Mouse (Mus musculus): ENCODE results near the gene Arl15. TPM values are rescaled to one million over a fixed set of nuclear protein-coding genes. Genes with fewer than 3 reads are reported as not detected.

Arl15 gene
- polyA plus RNA-seq, 1 experiment from 2014 or later = 8.7 TPM

DNA sequence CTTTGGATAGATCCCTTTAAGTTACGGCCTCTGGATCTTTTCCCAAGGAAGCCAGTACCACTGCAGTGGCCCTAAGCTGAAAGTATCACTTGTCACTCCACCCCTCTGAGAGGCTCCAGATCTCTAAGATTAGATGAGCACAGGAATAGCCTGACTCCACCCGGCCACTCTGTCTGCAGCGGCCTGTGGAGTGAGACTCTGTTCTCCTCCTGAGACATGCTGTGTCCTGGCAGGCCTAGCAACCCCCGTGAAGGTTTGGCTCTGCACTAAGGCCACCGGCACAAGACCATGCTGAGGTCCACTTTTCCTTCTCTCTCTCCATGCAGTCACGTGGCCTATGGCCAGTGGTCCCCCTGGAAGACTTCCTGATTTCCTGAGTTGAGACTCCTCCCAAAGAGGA, 200.3 kb downstream of the Arl15 start:
- Histone ChIP-seq H3K27ac (ENCODE audit: low read depth, low read length) (no peak overlapping the region), H3K4me1 (replicated peaks; ENCODE audit: control insufficient read depth, insufficient read depth, low read length) (no peaks in the 10 kb centered on the region; the same call in 1 of the 2 replicates), H3K4me3 (ENCODE audit: low read depth, low read length) (no peak overlapping the region), H3K27me3 (replicated peaks; ENCODE audit: control insufficient read depth, insufficient read depth, low read length) (no peaks in the 10 kb centered on the region), H3K36me3 (ENCODE audit: control insufficient read depth, insufficient read depth, low read length) (no peaks in the 10 kb centered on the region), H3K9ac (ENCODE audit: low read depth, low read length) (no peak overlapping the region), H3K9me3 (ENCODE audit: control insufficient read depth, low read length) (no peaks in the 10 kb centered on the region), H3K4me2 (no peak overlapping the region)
- WGBS = 68% methylated on average over 6 of the region's 6 CpGs
- DNase-seq (ENCODE audit: low spot score) (no peak), ATAC-seq (replicated peaks; ENCODE audit: low FRiP score) (0 out of 2 replicates have a peak, but pooled peaks have one; percentile 31)

DNA sequence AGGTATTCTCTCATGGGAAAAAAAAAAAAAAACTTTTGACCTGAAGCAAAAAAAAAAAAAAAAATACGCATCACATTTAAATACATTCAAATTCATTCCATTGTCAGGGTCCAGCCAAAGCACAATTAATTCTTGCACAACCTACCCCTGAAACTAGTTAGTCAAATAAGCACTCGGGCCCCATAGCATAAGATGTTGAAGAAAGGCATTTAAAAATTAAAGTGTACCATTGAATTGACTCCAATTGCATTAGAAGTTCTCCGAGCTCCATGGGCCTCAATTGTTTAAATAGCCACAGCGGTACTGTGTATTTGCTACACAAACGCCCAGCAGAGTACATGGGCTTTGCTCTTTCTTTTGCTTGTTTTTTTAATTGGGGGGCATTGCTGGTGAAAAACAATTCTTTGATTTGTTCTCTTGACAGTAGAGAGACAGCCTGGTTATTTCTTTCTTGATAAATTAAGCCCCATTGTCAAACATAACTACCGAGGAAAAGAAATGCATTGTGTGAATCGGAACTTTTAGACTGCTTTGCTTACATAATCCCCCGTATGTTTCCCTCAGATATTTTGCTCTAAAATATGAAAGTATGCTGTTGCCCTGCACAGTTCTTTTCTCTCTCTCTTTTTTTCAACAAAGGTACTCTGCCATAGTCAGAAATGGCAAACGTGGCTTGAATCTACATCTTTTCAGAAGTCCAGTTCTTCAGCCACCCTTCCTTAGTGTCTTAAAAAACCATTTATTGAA, 201.4 kb downstream of the Arl15 start:
- 86% methylated on average over 9 of the region's 9 CpGs for WGBS
- Histone ChIP-seq H3K27me3 (replicated peaks; ENCODE audit: control insufficient read depth, insufficient read depth, low read length) (no peaks in the 10 kb centered on the region), H3K36me3 (ENCODE audit: control insufficient read depth, insufficient read depth, low read length) (no peaks in the 10 kb centered on the region), H3K9me3 (ENCODE audit: control insufficient read depth, low read length) (no peaks in the 10 kb centered on the region), H3K9ac (ENCODE audit: low read depth, low read length) (no peak overlapping the region), H3K4me3 (ENCODE audit: low read depth, low read length) (no peak overlapping the region), H3K4me2 (no peak overlapping the region), H3K4me1 (replicated peaks; ENCODE audit: control insufficient read depth, insufficient read depth, low read length) (no peaks in the 10 kb centered on the region; the same call in 1 of the 2 replicates), H3K27ac (ENCODE audit: low read depth, low read length) (no peak overlapping the region)
- DNase-seq (ENCODE audit: low spot score) = no peak
- ATAC-seq (replicated peaks; ENCODE audit: low FRiP score) = no peak

GRCm38 (mm10) chr13:113998811-113999210, 204.5 kb downstream of the Arl15 start:
- Histone ChIP-seq H3K27me3 (replicated peaks; ENCODE audit: control insufficient read depth, insufficient read depth, low read length) (no peaks in the 10 kb centered on the region), H3K9ac (ENCODE audit: low read depth, low read length) (no peak overlapping the region), H3K9me3 (ENCODE audit: control insufficient read depth, low read length) (no peaks in the 10 kb centered on the region), H3K4me3 (ENCODE audit: low read depth, low read length) (no peak overlapping the region), H3K27ac (ENCODE audit: low read depth, low read length) (no peak overlapping the region), H3K4me1 (replicated peaks; ENCODE audit: control insufficient read depth, insufficient read depth, low read length) (no peaks in the 10 kb centered on the region; the same call in 1 of the 2 replicates), H3K36me3 (ENCODE audit: control insufficient read depth, insufficient read depth, low read length) (no peaks in the 10 kb centered on the region), H3K4me2 (no peak overlapping the region)
- DNase-seq (ENCODE audit: low spot score) = no peak
- WGBS = 93% methylated on average over 12 of the region's 12 CpGs
- no peak for ATAC-seq (replicated peaks; ENCODE audit: low FRiP score)

DNA sequence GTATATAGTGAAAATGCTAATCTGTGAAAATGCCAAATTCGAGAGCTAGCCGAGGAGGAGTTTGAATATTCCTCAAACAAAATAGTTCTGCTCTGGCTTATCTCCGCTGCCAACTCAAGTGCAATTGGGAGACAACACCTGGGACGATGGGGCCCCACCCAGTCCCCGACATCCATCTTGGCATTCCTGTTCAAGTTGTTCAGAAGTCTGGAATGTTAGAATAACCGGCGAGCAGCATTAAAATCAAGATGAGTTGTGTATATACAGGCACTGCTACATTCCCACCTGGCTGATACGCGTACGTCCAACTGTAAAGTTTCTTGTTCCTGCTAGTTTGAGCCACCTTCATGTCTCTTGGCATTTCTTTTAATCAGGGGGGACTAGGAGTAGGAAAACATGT, 209.2 kb downstream of the Arl15 start:
- no peaks in the 10 kb centered on the region for H3K27me3 ChIP-seq (replicated peaks; ENCODE audit: control insufficient read depth, insufficient read depth, low read length)
- DNase-seq (ENCODE audit: low spot score) = no peak
- WGBS = 89% methylated on average over 10 of the region's 10 CpGs

GRCm38 (mm10) chr13:114004191-114004590, 209.9 kb downstream of the Arl15 start:
- H3K4me2 ChIP-seq = no peak overlapping the region
- no peak overlapping the region for H3K27ac ChIP-seq (ENCODE audit: low read depth, low read length)
- no peaks in the 10 kb centered on the region for H3K27me3 ChIP-seq (replicated peaks; ENCODE audit: control insufficient read depth, insufficient read depth, low read length)
- no peaks in the 10 kb centered on the region for H3K9me3 ChIP-seq (ENCODE audit: control insufficient read depth, low read length)
- no peaks in the 10 kb centered on the region for H3K36me3 ChIP-seq (ENCODE audit: control insufficient read depth, insufficient read depth, low read length)
- H3K4me1 ChIP-seq (replicated peaks; ENCODE audit: control insufficient read depth, insufficient read depth, low read length) = no peaks in the 10 kb centered on the region
- ATAC-seq (replicated peaks; ENCODE audit: low FRiP score) = no peak
- no peak overlapping the region for H3K9ac ChIP-seq (ENCODE audit: low read depth, low read length)
- no peak for DNase-seq (ENCODE audit: low spot score)
- H3K4me3 ChIP-seq (ENCODE audit: low read depth, low read length) = no peak overlapping the region
- 88% methylated on average over 6 of the region's 6 CpGs for WGBS

More for the DNA sequence above, 209.2 kb downstream of the Arl15 start:
- Histone ChIP-seq H3K27ac (ENCODE audit: low read depth, low read length) (no peak overlapping the region), H3K4me3 (ENCODE audit: low read depth, low read length) (no peak overlapping the region), H3K36me3 (ENCODE audit: control insufficient read depth, insufficient read depth, low read length) (no peaks in the 10 kb centered on the region), H3K4me1 (replicated peaks; ENCODE audit: control insufficient read depth, insufficient read depth, low read length) (no peaks in the 10 kb centered on the region), H3K9ac (ENCODE audit: low read depth, low read length) (no peak overlapping the region), H3K9me3 (ENCODE audit: control insufficient read depth, low read length) (no peaks in the 10 kb centered on the region), H3K4me2 (no peak overlapping the region)
- no peak for ATAC-seq (replicated peaks; ENCODE audit: low FRiP score)

GRCm38 (mm10) chr13:114009786-114010185, 215.5 kb downstream of the Arl15 start:
- Histone ChIP-seq H3K4me1 (replicated peaks; ENCODE audit: control insufficient read depth, insufficient read depth, low read length) (no peaks in the 10 kb centered on the region), H3K27me3 (replicated peaks; ENCODE audit: control insufficient read depth, insufficient read depth, low read length) (no peaks in the 10 kb centered on the region), H3K27ac (ENCODE audit: low read depth, low read length) (no peak overlapping the region), H3K36me3 (ENCODE audit: control insufficient read depth, insufficient read depth, low read length) (no peaks in the 10 kb centered on the region), H3K9me3 (ENCODE audit: control insufficient read depth, low read length) (no peaks in the 10 kb centered on the region), H3K4me3 (ENCODE audit: low read depth, low read length) (no peak overlapping the region), H3K9ac (ENCODE audit: low read depth, low read length) (no peak overlapping the region), H3K4me2 (no peak overlapping the region)
- WGBS = 86% methylated on average over 9 of the region's 9 CpGs
- DNase-seq (ENCODE audit: low spot score) = no peak
- no peak for ATAC-seq (replicated peaks; ENCODE audit: low FRiP score)

DNA sequence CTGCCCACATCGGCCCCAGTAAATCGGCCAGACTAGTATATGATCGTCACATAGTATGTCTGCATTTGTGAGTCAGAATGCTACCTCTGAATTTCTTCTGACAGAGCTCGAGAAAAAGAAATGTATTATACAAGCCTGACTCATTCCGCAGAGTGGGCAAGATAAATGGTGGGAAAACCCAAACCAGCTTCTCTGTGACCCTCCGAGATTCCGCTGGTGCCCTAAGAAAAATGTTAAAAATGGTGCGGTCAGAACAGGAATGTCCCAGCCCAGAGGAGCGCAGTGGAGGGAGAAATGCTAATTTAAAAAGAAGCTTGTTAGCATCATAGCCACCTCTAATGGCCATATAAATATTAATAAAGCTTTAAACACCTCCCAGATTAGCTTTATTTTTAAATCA, 216.2 kb downstream of the Arl15 start:
- no peak overlapping the region for H3K27ac ChIP-seq (ENCODE audit: low read depth, low read length)
- H3K27me3 ChIP-seq (replicated peaks; ENCODE audit: control insufficient read depth, insufficient read depth, low read length) = no peaks in the 10 kb centered on the region
- no peak overlapping the region for H3K9ac ChIP-seq (ENCODE audit: low read depth, low read length)
- H3K4me2 ChIP-seq = no peak overlapping the region
- WGBS = 89% methylated on average over 9 of the region's 9 CpGs
- no peaks in the 10 kb centered on the region for H3K36me3 ChIP-seq (ENCODE audit: control insufficient read depth, insufficient read depth, low read length)
- ATAC-seq (replicated peaks; ENCODE audit: low FRiP score) = no peak
- H3K4me3 ChIP-seq (ENCODE audit: low read depth, low read length) = no peak overlapping the region
- DNase-seq (ENCODE audit: low spot score) = no peak
- no peaks in the 10 kb centered on the region for H3K9me3 ChIP-seq (ENCODE audit: control insufficient read depth, low read length)
- no peaks in the 10 kb centered on the region for H3K4me1 ChIP-seq (replicated peaks; ENCODE audit: control insufficient read depth, insufficient read depth, low read length)

DNA sequence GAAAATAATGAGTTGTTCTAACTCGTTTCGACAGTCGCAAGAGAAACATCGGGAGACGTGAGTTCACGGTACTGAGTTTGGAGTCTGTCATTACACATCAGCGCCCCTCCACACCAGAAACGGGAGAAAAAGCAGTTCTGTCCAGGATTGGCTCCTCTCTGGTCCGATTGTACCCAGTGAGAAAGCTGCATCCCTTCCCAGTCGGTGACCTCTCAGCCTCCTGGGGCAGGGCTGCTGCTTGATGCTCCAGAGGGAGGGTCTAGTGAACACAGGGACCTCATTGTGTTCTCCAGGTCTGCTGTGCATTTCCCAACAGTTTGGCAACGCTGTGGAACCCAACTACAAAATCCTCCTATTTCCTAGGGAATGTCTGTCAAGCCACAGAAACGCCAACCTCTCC, 216.7 kb downstream of the Arl15 start:
- Histone ChIP-seq H3K27ac (ENCODE audit: low read depth, low read length) (no peak overlapping the region), H3K36me3 (ENCODE audit: control insufficient read depth, insufficient read depth, low read length) (no peaks in the 10 kb centered on the region), H3K9ac (ENCODE audit: low read depth, low read length) (no peak overlapping the region), H3K9me3 (ENCODE audit: control insufficient read depth, low read length) (no peaks in the 10 kb centered on the region), H3K27me3 (replicated peaks; ENCODE audit: control insufficient read depth, insufficient read depth, low read length) (no peaks in the 10 kb centered on the region), H3K4me2 (no peak overlapping the region), H3K4me1 (replicated peaks; ENCODE audit: control insufficient read depth, insufficient read depth, low read length) (no peaks in the 10 kb centered on the region), H3K4me3 (ENCODE audit: low read depth, low read length) (no peak overlapping the region)
- no peak for ATAC-seq (replicated peaks; ENCODE audit: low FRiP score)
- DNase-seq (ENCODE audit: low spot score) = no peak
- 78% methylated on average over 12 of the region's 12 CpGs for WGBS

GRCm38 (mm10) chr13:114017928-114018327, 223.6 kb downstream of the Arl15 start:
- no peak overlapping the region for H3K4me2 ChIP-seq
- 83% methylated on average over 8 of the region's 8 CpGs for WGBS
- H3K9ac ChIP-seq (ENCODE audit: low read depth, low read length) = no peak overlapping the region
- H3K4me3 ChIP-seq (ENCODE audit: low read depth, low read length) = no peak overlapping the region
- no peak for ATAC-seq (replicated peaks; ENCODE audit: low FRiP score)
- no peak overlapping the region for H3K27ac ChIP-seq (ENCODE audit: low read depth, low read length)
- H3K27me3 ChIP-seq (replicated peaks; ENCODE audit: control insufficient read depth, insufficient read depth, low read length) = no peaks in the 10 kb centered on the region
- DNase-seq (ENCODE audit: low spot score) = no peak
- H3K9me3 ChIP-seq (ENCODE audit: control insufficient read depth, low read length) = no peaks in the 10 kb centered on the region
- H3K36me3 ChIP-seq (ENCODE audit: control insufficient read depth, insufficient read depth, low read length) = no peaks in the 10 kb centered on the region
- H3K4me1 ChIP-seq (replicated peaks; ENCODE audit: control insufficient read depth, insufficient read depth, low read length) = no peaks in the 10 kb centered on the region

Measured in liver, embryonic 11.5 days (tissue).